Mouse (Mus musculus) midbrain, embryonic 13.5 days (tissue): Measurements from ENCODE around the gene Chd5. TPM values are rescaled to one million over a fixed set of nuclear protein-coding genes. Genes with fewer than 3 reads are reported as not detected.

Experiments used
- ATAC-seq: fragments of 200-750 bp; cut with Nextera tagmentation; 2 replicates; pipeline ENCODE4 v1.8.0; 2017; ENCODE audit warnings: mild to moderate bottlenecking, moderate TSS enrichment, moderate library complexity
- H3K27ac ChIP-seq: fragments of 300-500 bp; sonication (generic); 2 replicates; pipeline ENCODE4 v1.5.1; 2015; ENCODE audit warnings: inconsistent platforms, mild to moderate bottlenecking, moderate library complexity
- H3K27me3 ChIP-seq: fragments of 300-500 bp; sonication (generic); 2 replicates; pipeline ENCODE4 v1.6.1; 2015; ENCODE audit warnings: mild to moderate bottlenecking, inconsistent platforms
- H3K36me3 ChIP-seq: fragments of 300-500 bp; sonication (generic); 2 replicates; pipeline ENCODE4 v1.6.1; 2015; ENCODE audit warnings: mild to moderate bottlenecking, inconsistent platforms
- H3K4me1 ChIP-seq: fragments of 300-500 bp; sonication (generic); replicated peaks from 2 replicates; pipeline ENCODE4 v1.6.1; 2015; ENCODE audit warnings: inconsistent platforms
- H3K4me2 ChIP-seq: fragments of 300-500 bp; sonication (generic); replicated peaks from 2 replicates; pipeline ENCODE4 v1.6.1; 2015; ENCODE audit warnings: moderate library complexity, mild to moderate bottlenecking, inconsistent platforms
- H3K4me3 ChIP-seq: fragments of 300-500 bp; sonication (generic); replicated peaks from 2 replicates; pipeline ENCODE4 v1.5.1; 2015; ENCODE audit warnings: mild to moderate bottlenecking, inconsistent platforms
- H3K9ac ChIP-seq: fragments of 300-500 bp; sonication (generic); replicated peaks from 2 replicates; pipeline ENCODE4 v1.6.1; 2015; ENCODE audit warnings: mild to moderate bottlenecking, inconsistent platforms
- H3K9me3 ChIP-seq: fragments of 300-500 bp; sonication (generic); 2 replicates; pipeline ENCODE4 v1.6.1; 2016; ENCODE audit warnings: mild to moderate bottlenecking, inconsistent platforms
- WGBS: fragments of 180-500 bp; shearing (Covaris S2); methylation state at CpG from one replicate; pipeline ENCODE4 v1.1.7; 2015; 5-methylcytosine and 5-hydroxymethylcytosine counted together
- polyA plus RNA-seq: library from polyadenylated mRNA; unstranded; fragments of >200 nt; fragmentation: Nextera tagmentation; extraction: Ambion mirVana; gene quantifications from 2 replicates; pipeline ENCODE4 v1.2.1, GENCODE M21; 2015

The Chd5 gene
- 30.0 and 32.1 TPM in 2 replicates for polyA plus RNA-seq

DNA sequence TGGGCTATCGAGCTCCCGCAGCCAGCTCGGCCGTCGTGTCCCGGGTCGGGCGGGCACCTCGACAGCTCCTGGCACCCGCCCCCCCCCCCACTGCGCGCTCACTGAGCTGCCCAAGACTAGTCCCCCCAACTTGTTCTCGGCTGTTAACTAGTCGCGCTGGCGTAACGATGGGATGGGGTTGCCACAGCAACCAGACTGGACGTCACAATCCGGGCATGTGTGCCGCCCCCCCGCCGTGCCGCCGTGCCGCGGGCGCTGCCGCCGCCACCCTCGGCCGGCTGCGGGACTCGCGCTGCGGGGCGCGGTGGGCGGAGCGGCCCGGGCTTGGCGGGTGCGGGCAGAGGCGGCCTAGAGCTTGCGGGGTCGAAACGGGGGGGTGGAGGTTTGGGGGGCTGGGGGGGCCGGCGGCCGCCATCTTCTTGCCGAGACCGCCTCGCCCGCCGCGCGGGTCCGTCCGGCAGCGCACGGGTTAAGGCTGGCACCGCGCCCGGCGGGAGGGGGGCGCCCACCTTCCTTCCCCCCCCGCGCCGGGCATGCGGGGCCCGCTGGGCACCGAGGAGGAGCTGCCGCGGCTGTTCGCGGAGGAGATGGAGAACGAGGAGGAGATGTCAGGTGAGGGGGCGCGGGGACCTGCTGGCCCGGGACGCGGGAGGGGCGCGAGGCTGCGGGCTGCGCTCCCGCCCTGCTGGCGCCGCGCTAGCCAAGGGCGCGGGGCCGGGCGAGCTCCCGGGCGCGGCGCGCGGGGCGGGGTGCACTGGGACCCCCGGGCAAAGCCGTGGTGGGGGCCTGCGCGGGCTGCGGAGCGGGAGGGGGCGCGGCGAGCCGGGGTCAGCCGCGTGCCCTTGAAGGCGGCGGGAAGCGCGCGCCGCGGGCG lies at the start of gene Chd5:
Gene Chd5 (plus strand): TSS at position 233 of the 874 bp plus-strand sequence.
- peak; percentile 29; the same call in 1 of the 2 replicates for ATAC-seq
- peak within 1 kb of the TSS; percentile 71 for H3K4me3 ChIP-seq
- WGBS, result 0% methylated on average over 56 of the region's 120 CpGs
- peak within 1 kb of the TSS; percentile 95 for H3K4me2 ChIP-seq
- peaks cover 26% of the 10 kb centered on the region for H3K36me3 ChIP-seq
- H3K27ac ChIP-seq, result peak within 1 kb of the TSS; percentile 79
- H3K4me1 ChIP-seq, result peaks cover 42% of the 10 kb centered on the region
- H3K9ac ChIP-seq, result peak within 1 kb of the TSS; percentile 87
- H3K27me3 ChIP-seq, result peaks cover 41% of the 10 kb centered on the region
- no peaks in the 10 kb centered on the region for H3K9me3 ChIP-seq

DNA sequence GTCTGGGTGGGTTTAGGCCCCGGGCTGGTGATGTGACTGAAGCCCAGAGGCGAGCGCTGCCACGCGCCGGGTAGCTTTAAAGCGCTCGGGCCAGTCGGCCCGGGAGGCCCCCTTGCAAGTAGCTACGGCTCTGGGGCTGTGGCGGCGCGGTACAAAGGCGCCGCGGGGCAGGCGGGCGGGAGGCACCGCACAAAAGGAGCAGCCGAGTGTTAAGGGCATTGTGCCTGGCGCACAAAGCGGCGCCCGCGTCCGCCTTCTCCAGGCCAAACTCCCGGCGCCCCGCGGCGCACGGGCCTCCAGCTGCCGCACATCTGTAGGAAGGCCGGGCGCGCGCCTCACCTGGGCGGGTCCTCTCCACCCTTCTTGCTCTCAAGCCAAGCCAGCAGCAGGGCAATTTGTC lies 48.1 kb upstream of the Chd5 start:
- under 1% methylated on average over 33 of the region's 39 CpGs for WGBS
- H3K9me3 ChIP-seq, result no peaks in the 10 kb centered on the region
- H3K36me3 ChIP-seq, result no peaks in the 10 kb centered on the region
- H3K4me2 ChIP-seq, result peak overlapping the region; percentile 60
- peak overlapping the region; percentile 33 for H3K4me3 ChIP-seq
- H3K4me1 ChIP-seq, result peaks cover 79% of the 10 kb centered on the region
- H3K27me3 ChIP-seq, result peaks cover 97% of the 10 kb centered on the region
- peak overlapping the region; percentile 19; the same call in 1 of the 2 replicates for H3K27ac ChIP-seq
- ATAC-seq, result peak; percentile 68
- peak overlapping the region; percentile 62 for H3K9ac ChIP-seq

DNA sequence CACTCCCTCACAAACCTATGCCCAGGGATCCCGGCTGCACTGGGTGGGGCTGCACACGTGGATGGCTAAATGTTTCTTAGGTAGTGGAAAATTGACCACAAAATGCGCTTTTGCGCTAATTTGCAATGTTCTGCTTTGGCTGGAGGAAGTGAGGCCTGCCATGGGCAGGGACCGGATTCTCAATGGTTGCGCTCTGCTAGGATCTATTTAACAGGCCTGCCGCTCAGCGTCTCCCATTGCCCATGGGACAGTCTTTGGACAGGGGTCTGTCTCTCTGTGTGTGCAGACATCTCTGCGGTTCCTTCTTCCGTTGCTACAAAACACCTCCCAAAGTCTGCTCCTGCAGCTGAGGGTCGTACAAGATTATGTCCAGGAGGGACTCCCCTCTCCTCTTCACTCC lies 47.5 kb upstream of the Chd5 start:
- Histone ChIP-seq H3K36me3 (no peaks in the 10 kb centered on the region), H3K9me3 (no peaks in the 10 kb centered on the region), H3K4me2 (peak overlapping the region; percentile 60), H3K27me3 (peaks cover 97% of the 10 kb centered on the region), H3K4me1 (peaks cover 75% of the 10 kb centered on the region), H3K27ac (0 out of 2 replicates have a peak overlapping the region, but pooled peaks have one; percentile 19), H3K4me3 (peak overlapping the region; percentile 33; the same call in 1 of the 2 replicates), H3K9ac (peak overlapping the region; percentile 62; the same call in 1 of the 2 replicates)
- ATAC-seq, result no peak
- WGBS, result 5% methylated on average over 11 of the region's 11 CpGs

DNA sequence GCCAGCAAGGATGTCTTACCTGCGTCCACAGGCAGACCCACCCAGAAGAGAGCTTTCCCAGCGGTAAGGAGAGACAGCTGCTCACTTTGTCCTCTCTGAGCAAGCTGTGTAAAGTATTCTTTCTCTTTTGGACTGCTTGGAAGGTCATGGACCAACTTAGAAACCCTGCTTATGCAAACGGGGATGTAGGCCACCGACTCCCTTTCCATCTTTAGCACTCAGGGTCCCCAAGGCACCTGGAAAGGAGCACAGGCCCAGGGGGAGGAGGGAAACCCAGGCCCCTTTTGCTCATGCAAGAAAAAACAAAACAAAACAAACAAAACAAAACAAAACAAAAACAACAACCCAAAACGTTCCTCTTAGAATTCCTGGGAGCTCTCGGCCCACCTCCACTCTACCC lies 46.9 kb upstream of the Chd5 start, which contains the start of gene Hes3:
Gene Hes3 (minus strand): TSS at position 101 of the 400 bp plus-strand sequence.
- H3K4me1 ChIP-seq, result peaks cover 72% of the 10 kb centered on the region
- no peaks in the 10 kb centered on the region for H3K36me3 ChIP-seq
- peaks cover 93% of the 10 kb centered on the region for H3K27me3 ChIP-seq
- H3K27ac ChIP-seq, result peak within 1 kb of the TSS; percentile 19; the same call in 1 of the 2 replicates
- H3K4me3 ChIP-seq, result peak within 1 kb of the TSS; percentile 33
- WGBS, result 12% methylated on average over 6 of the region's 6 CpGs
- H3K9me3 ChIP-seq, result no peaks in the 10 kb centered on the region
- H3K9ac ChIP-seq, result peak within 1 kb of the TSS; percentile 62
- peak within 1 kb of the TSS; percentile 60 for H3K4me2 ChIP-seq
- no peak for ATAC-seq

- Histone ChIP-seq H3K9ac (no peak overlapping the region; the same call in 1 of the 2 replicates), H3K27ac (no peak overlapping the region), H3K9me3 (no peaks in the 10 kb centered on the region), H3K4me3 (no peak overlapping the region), H3K27me3 (peaks cover 86% of the 10 kb centered on the region), H3K4me2 (0 out of 2 replicates have a peak overlapping the region, but pooled peaks have one; percentile 11), H3K36me3 (no peaks in the 10 kb centered on the region), H3K4me1 (peaks cover 66% of the 10 kb centered on the region)
- 4% methylated on average over 12 of the region's 12 CpGs for WGBS
- ATAC-seq, result no peak
These were observed 46.2 kb upstream of the Chd5 start for GRCm38 (mm10) chr4:152292102-152292765.

GRCm38 (mm10) chr4:152294188-152294929 lies 44.1 kb upstream of the Chd5 start:
- Histone ChIP-seq H3K36me3 (0 out of 2 replicates have a peak, but pooled peaks cover under 1% of the 10 kb centered on the region), H3K27ac (no peak overlapping the region), H3K4me1 (peaks cover 68% of the 10 kb centered on the region), H3K4me3 (no peak overlapping the region), H3K9me3 (no peaks in the 10 kb centered on the region), H3K27me3 (peaks cover 70% of the 10 kb centered on the region), H3K9ac (no peak overlapping the region), H3K4me2 (no peak overlapping the region)
- WGBS, result 68% methylated on average over 10 of the region's 10 CpGs
- no peak for ATAC-seq

GRCm38 (mm10) chr4:152295916-152296315 lies 42.5 kb upstream of the Chd5 start:
- no peak overlapping the region for H3K9ac ChIP-seq
- H3K4me1 ChIP-seq, result peaks cover 56% of the 10 kb centered on the region
- H3K36me3 ChIP-seq, result peaks cover 16% of the 10 kb centered on the region
- no peak overlapping the region for H3K27ac ChIP-seq
- ATAC-seq, result no peak
- peaks cover 55% of the 10 kb centered on the region for H3K27me3 ChIP-seq
- H3K4me3 ChIP-seq, result no peak overlapping the region
- H3K4me2 ChIP-seq, result no peak overlapping the region
- 48% methylated on average over 4 of the region's 4 CpGs for WGBS
- H3K9me3 ChIP-seq, result no peaks in the 10 kb centered on the region

- no peak for ATAC-seq
- Histone ChIP-seq H3K4me1 (peaks cover 52% of the 10 kb centered on the region), H3K9me3 (no peaks in the 10 kb centered on the region), H3K36me3 (peaks cover 20% of the 10 kb centered on the region), H3K9ac (peak overlapping the region; percentile 37), H3K27ac (no peak overlapping the region), H3K27me3 (peaks cover 51% of the 10 kb centered on the region), H3K4me2 (peak overlapping the region; percentile 64), H3K4me3 (peak overlapping the region; percentile 78)
- 20% methylated on average over 8 of the region's 8 CpGs for WGBS
These were observed 42.1 kb upstream of the Chd5 start for GRCm38 (mm10) chr4:152296371-152296770.

- Histone ChIP-seq H3K4me2 (peak within 1 kb of the TSS; percentile 96), H3K4me1 (peaks cover 44% of the 10 kb centered on the region), H3K9ac (peak within 1 kb of the TSS; percentile 93), H3K27me3 (peaks cover 43% of the 10 kb centered on the region), H3K27ac (peak within 1 kb of the TSS; percentile 79), H3K36me3 (peaks cover 28% of the 10 kb centered on the region), H3K4me3 (peak within 1 kb of the TSS; percentile 78), H3K9me3 (no peaks in the 10 kb centered on the region)
- under 1% methylated on average over 99 of the region's 119 CpGs for WGBS
- ATAC-seq, result peak; percentile 96
These were observed 41.3 kb upstream of the Chd5 start, which contains the start of gene Icmt for GRCm38 (mm10) chr4:152296874-152297861. TSS of gene Icmt (plus strand) at chr4:152297227.

DNA sequence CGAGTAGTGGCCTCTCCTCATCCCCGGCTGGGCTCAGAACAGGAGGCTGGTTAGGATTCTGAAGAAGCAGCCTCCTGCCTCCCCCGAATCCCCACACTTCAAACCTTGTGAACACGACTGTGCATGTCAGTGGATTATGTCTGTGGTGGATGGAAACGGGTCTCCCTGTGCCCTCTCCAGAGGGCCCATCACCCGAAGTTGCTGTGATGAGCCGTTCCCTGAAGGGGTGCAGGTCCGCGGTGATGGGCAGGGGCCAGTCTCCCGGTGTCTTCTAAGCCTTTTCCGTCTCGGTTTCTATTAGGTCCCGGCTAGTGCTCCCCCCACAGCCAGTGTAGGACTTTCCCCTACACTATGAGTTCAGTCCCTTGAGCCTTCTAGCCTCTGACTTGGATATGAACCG lies 39.6 kb upstream of the Chd5 start:
- 80% methylated on average over 14 of the region's 14 CpGs for WGBS

More for the DNA sequence above, 39.6 kb upstream of the Chd5 start:
- Histone ChIP-seq H3K4me3 (peak overlapping the region; percentile 78; the same call in 1 of the 2 replicates), H3K9ac (peak overlapping the region; percentile 93; the same call in 1 of the 2 replicates), H3K27me3 (peaks cover 26% of the 10 kb centered on the region), H3K36me3 (peaks cover 43% of the 10 kb centered on the region), H3K4me1 (peaks cover 27% of the 10 kb centered on the region), H3K27ac (no peak overlapping the region), H3K9me3 (no peaks in the 10 kb centered on the region), H3K4me2 (peak overlapping the region; percentile 96; the same call in 1 of the 2 replicates)
- ATAC-seq, result no peak
